Mouse (Mus musculus) CH12.LX (cell line): Measurements from ENCODE around the gene Speg.

Source experiments
- CTCF ChIP-seq, 2 experiments: IDR thresholded peaks in 1 of 2; conservative IDR thresholded peaks in 1 of 2; 2 replicates each; pipeline ENCODE4 v1.5.1; 2011 to 2012; ENCODE audit warnings: low read depth in 2 of 2, low read length in 2 of 2, improper control_type of control experiment in 1 of 2, inconsistent platforms in 1 of 2, mild to moderate bottlenecking in 1 of 2, moderate library complexity in 1 of 2
- IRF4 ChIP-seq: IDR thresholded peaks from 2 replicates; pipeline ENCODE4 v1.6.1; 2014; ENCODE audit warnings: low read depth, mild to moderate bottlenecking, inconsistent platforms, low read length, improper control_type of control experiment
- MAFK ChIP-seq: IDR thresholded peaks from 2 replicates; pipeline ENCODE4 v1.6.1; 2011; ENCODE audit warnings: low read length, improper control_type of control experiment; ENCODE audit not compliant: insufficient replicate concordance
- MAX ChIP-seq: IDR thresholded peaks from 2 replicates; pipeline ENCODE4 v1.6.1; 2011; ENCODE audit warnings: low read length, improper control_type of control experiment
- NELFE ChIP-seq: IDR thresholded peaks from 2 replicates; pipeline ENCODE4 v1.6.1; 2011; ENCODE audit warnings: low read depth, low read length, improper control_type of control experiment
- NRF1 ChIP-seq: IDR thresholded peaks from 2 replicates; pipeline ENCODE4 v1.6.1; 2014; ENCODE audit warnings: low read depth, mild to moderate bottlenecking, inconsistent platforms, low read length, improper control_type of control experiment, moderate library complexity
- POLR2AphosphoS2 ChIP-seq: IDR thresholded peaks from 2 replicates; pipeline ENCODE4 v1.6.1; 2011; ENCODE audit warnings: low read depth, low read length, improper control_type of control experiment
- RAD21 ChIP-seq: IDR thresholded peaks from 2 replicates; pipeline ENCODE4 v1.6.1; 2011; ENCODE audit warnings: low read depth, mild to moderate bottlenecking, low read length, improper control_type of control experiment, moderate library complexity
- TCF12 ChIP-seq: IDR thresholded peaks from 2 replicates; pipeline ENCODE4 v1.6.1; 2014; ENCODE audit warnings: low read depth, mild to moderate bottlenecking, inconsistent platforms, low read length, improper control_type of control experiment
- ZMIZ1 ChIP-seq: IDR thresholded peaks from 2 replicates; pipeline ENCODE4 v1.6.1; 2012; ENCODE audit warnings: low read depth, mild to moderate bottlenecking, inconsistent platforms, low read length, improper control_type of control experiment

DNA sequence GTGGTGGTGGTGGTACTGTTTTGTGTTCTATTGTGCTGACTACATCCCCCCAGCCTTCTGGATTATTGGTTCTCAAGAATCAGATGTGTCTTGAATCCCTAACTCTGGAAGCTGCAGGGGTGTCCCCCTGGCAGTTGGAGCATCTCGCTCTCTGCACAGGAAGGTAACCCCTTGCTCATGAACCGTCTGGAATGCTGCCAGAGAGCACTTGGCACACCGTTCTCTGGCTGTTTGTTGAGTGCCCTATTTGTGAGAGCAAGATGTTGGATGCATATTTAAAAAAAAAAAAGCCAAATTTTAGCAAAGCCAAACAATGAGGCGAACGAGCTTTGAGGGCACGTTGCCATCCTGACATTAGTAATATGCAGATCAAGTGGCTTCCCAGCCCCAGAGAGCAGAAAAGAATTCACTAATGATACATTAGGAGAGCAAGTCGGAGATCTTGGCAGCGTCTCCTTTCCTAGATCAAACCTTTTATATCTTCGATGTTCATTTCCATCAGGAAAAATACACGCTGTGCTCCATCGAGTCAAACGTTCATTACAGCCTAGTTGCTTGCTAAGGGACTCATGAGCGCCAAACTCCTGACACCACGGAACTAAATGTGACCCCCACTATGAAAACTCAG is 9.5 kb upstream of the Speg start:
- no peak for TF ChIP-seq NELFE
- no peak for TF ChIP-seq TCF12
- TF ChIP-seq POLR2AphosphoS2, result no peak
- no peak for TF ChIP-seq ZMIZ1
- no peak for TF ChIP-seq RAD21
- TF ChIP-seq MAFK, result no peak
- no peak for TF ChIP-seq NRF1
- no peak for TF ChIP-seq CTCF (conservative IDR thresholded peaks at IDR 0.05 in 1 of 2, IDR thresholded peaks at IDR 0.05 in 1 of 2; ENCODE audit: low read depth in 2 of 2, low read length in 2 of 2)
- TF ChIP-seq MAX, result no peak
- TF ChIP-seq IRF4, result no peak
